In the genomic region with DNA sequence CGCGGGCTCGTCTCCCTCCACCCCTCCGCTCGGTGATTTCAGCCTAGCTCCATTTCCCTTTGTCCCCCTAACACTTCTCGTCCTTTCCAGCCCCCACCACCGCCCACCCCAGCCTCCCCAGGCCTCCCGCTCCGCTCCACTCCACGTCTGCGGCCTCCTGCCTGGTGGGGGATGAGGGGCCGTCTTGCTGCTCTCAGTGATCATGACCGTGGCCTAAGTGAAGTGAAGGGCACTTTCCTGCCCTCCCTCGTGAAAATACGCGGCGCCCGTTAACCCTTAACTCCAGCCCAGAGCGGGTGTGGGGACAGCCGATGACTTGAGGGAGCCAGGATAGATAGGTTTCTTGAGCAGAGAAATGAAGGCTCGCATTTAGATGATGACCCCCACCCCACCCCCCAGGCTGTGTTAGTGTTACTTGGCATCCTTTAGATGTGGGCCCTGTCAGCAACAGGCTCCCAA, we compare ENCODE assay signal across 8 mouse cellular contexts. TPM values are rescaled to one million over a fixed set of nuclear protein-coding genes. Genes with fewer than 3 reads are reported as not detected.
DNase-seq lines count a peak whose midpoint lies in the region; ATAC-seq and TF ChIP-seq lines count a peak whose summit lies in the region.

No protein-coding gene starts in this region.

- peak; percentile 2; the same call in 1 of the 2 replicates for ATAC-seq in common myeloid progenitor, adult 5-6 weeks (replicated peaks; ENCODE audit: low read depth, poor library complexity, severe bottlenecking)
- ATAC-seq in heart, embryonic 13.5 days (ENCODE audit: extremely low read depth, insufficient number of reproducible peaks, low FRiP score, low TSS enrichment), result no peak
- ATAC-seq in kidney, postnatal 0 days (replicated peaks; ENCODE audit: low FRiP score, low read depth), result 0 out of 2 replicates have a peak, but pooled peaks have one; percentile 13
- ATAC-seq in megakaryocyte, adult 5-6 weeks (ENCODE audit: poor library complexity, severe bottlenecking), result peak; percentile 5

- H3K9ac ChIP-seq in heart, embryonic 13.5 days, result peak overlapping the region; percentile 100
- peak overlapping the region; percentile 97 for H3K9ac ChIP-seq in kidney, postnatal 0 days (ENCODE audit: low read depth, low read length)

- H3K9me3 ChIP-seq in heart, embryonic 13.5 days, result no peaks in the 10 kb centered on the region
- H3K9me3 ChIP-seq in kidney, postnatal 0 days (replicated peaks; ENCODE audit: low read length), result no peaks in the 10 kb centered on the region

- peak; percentile 19 for DNase-seq in urinary bladder, postnatal 25 days (ENCODE audit: low spot score)
- no peak for DNase-seq in urinary bladder, postnatal 10 days (ENCODE audit: low spot score)
- peak; percentile 59 for DNase-seq in kidney, postnatal 0 days (ENCODE audit: low spot score)
- peak; percentile 45 for DNase-seq in thymus, adult 2 months
- DNase-seq in ovary, postnatal 10 days (ENCODE audit: low spot score), result no peak

- no peaks in the 10 kb centered on the region for H3K27me3 ChIP-seq in heart, embryonic 13.5 days (replicated peaks)
- H3K27me3 ChIP-seq in kidney, postnatal 0 days (ENCODE audit: insufficient read depth, low read length), result no peaks in the 10 kb centered on the region
- no peaks in the 10 kb centered on the region for H3K27me3 ChIP-seq in thymus, adult 2 months (ENCODE audit: control insufficient read depth, insufficient read depth, low read length)

- peak overlapping the region; percentile 97 for H3K4me3 ChIP-seq in heart, embryonic 13.5 days
- H3K4me3 ChIP-seq in kidney, postnatal 0 days (replicated peaks; ENCODE audit: low read depth, low read length), result peak overlapping the region; percentile 97
- peak overlapping the region; percentile 78 for H3K4me3 ChIP-seq in thymus, adult 2 months (ENCODE audit: control insufficient read depth, insufficient read depth, low read length)

- peaks cover 35% of the 10 kb centered on the region for H3K36me3 ChIP-seq in heart, embryonic 13.5 days
- H3K36me3 ChIP-seq in kidney, postnatal 0 days (ENCODE audit: insufficient read depth, low read length), result peaks cover 13% of the 10 kb centered on the region; the same call in 1 of the 2 replicates
- peaks cover 18% of the 10 kb centered on the region for H3K36me3 ChIP-seq in thymus, adult 2 months (ENCODE audit: control insufficient read depth, insufficient read depth, low read length)

- TF ChIP-seq CTCF in kidney, postnatal 0 days (IDR thresholded peaks at IDR 0.05; ENCODE audit: low read depth), result no peak
- no peak for TF ChIP-seq CTCF in thymus, adult 2 months (IDR thresholded peaks at IDR 0.05; ENCODE audit: borderline replicate concordance, control insufficient read depth, extremely low read depth, insufficient read depth, low read length, poor library complexity)

- peak overlapping the region; percentile 83 for H3K4me2 ChIP-seq in heart, embryonic 13.5 days
- H3K4me2 ChIP-seq in kidney, postnatal 0 days (ENCODE audit: low read length), result peak overlapping the region; percentile 70

- WGBS in heart, embryonic 13.5 days, result 1% methylated on average over 21 of the region's 21 CpGs
- under 1% methylated on average over 21 of the region's 21 CpGs for WGBS in kidney, postnatal 0 days
- WGBS in thymus, adult 2 months, result 0% methylated on average over 21 of the region's 21 CpGs

- H3K4me1 ChIP-seq in heart, embryonic 13.5 days, result peaks cover 65% of the 10 kb centered on the region
- peaks cover 26% of the 10 kb centered on the region for H3K4me1 ChIP-seq in kidney, postnatal 0 days (replicated peaks; ENCODE audit: insufficient read depth, low read length)
- peaks cover 18% of the 10 kb centered on the region for H3K4me1 ChIP-seq in thymus, adult 2 months (replicated peaks; ENCODE audit: control insufficient read depth, insufficient read depth, low read length)

- TF ChIP-seq POLR2A in thymus, adult 2 months (IDR thresholded peaks at IDR 0.05; ENCODE audit: control insufficient read depth, extremely low read depth, insufficient read depth, low read length, poor library complexity), result no peak

- H3K27ac ChIP-seq in heart, embryonic 13.5 days (replicated peaks), result peak overlapping the region; percentile 99
- peak overlapping the region; percentile 98 for H3K27ac ChIP-seq in kidney, postnatal 0 days
- H3K27ac ChIP-seq in thymus, adult 2 months (ENCODE audit: control insufficient read depth, insufficient read depth, low read length), result peak overlapping the region; percentile 15; the same call in 1 of the 2 replicates

RNA-seq across cellular contexts. Expression of a gene that starts 2.4 kb away (rescaled TPM):
- 93.1 and 123 TPM in 2 replicates for total RNA-seq in common myeloid progenitor, adult 5-6 weeks (2017)
- polyA plus RNA-seq in heart, embryonic 13.5 days (2015; fragmentation: Nextera tagmentation; extraction: Ambion mirVana), result 375 and 413 TPM in 2 replicates
- polyA plus RNA-seq in kidney, postnatal 0 days (2015; fragmentation: Nextera tagmentation; extraction: Ambion mirVana), result 340 and 372 TPM in 2 replicates
- total RNA-seq in megakaryocyte, adult 5-6 weeks (2015), result 96.1 and 98.1 TPM in 2 replicates
- 62.7 and 77.9 TPM in 2 replicates for total RNA-seq in megakaryocyte, adult 5-6 weeks (2017)
- 145 and 150 TPM in 2 replicates for polyA plus RNA-seq in thymus, adult 2 months (2012; rRNA removed)

RNA-seq across cellular contexts. Expression of a gene that starts 39.8 kb away (rescaled TPM):
- 1.9 and 5.7 TPM in 2 replicates for total RNA-seq in common myeloid progenitor, adult 5-6 weeks (2017)
- polyA plus RNA-seq in heart, embryonic 13.5 days (2015; fragmentation: Nextera tagmentation; extraction: Ambion mirVana), result 44.7 and 48.0 TPM in 2 replicates
- polyA plus RNA-seq in kidney, postnatal 0 days (2015; fragmentation: Nextera tagmentation; extraction: Ambion mirVana), result 42.0 and 42.6 TPM in 2 replicates
- 13.8 and 14.2 TPM in 2 replicates for total RNA-seq in megakaryocyte, adult 5-6 weeks (2015)
- 7.6 and 10.0 TPM in 2 replicates for total RNA-seq in megakaryocyte, adult 5-6 weeks (2017)
- 4.7 and 7.0 TPM in 2 replicates for polyA plus RNA-seq in thymus, adult 2 months (2012; rRNA removed)

Comparison
In these comparisons a context has a peak if more than half of its experiments do, and no peak if none do; other contexts are left out.
1. DNase-seq: peak in urinary bladder, postnatal 25 days (single experiment), kidney, postnatal 0 days (single experiment) and thymus, adult 2 months (single experiment); none in urinary bladder, postnatal 10 days (single experiment) and ovary, postnatal 10 days (single experiment).
2. H3K27ac ChIP-seq: peak in every context shown above with its lines; median percentile 99 in heart, embryonic 13.5 days; 98 in kidney, postnatal 0 days; 15 in thymus, adult 2 months.
3. Peak in every context shown above with its lines, with median percentiles within 50 percentile points of each other: H3K4me3 ChIP-seq.